Mouse (Mus musculus) adrenal gland, adult (tissue): ENCODE data around the gene Rbp2.

ENCODE experiments used
- DNase-seq, 2 experiments: peaks; one replicate each; pipeline ENCODE4 v3.0.0; 2022 to 2023; ENCODE audit warnings: low spot score in 1 of 2; ENCODE audit not compliant: inconsistent age in 2 of 2

Gene Rbp2

DNA sequence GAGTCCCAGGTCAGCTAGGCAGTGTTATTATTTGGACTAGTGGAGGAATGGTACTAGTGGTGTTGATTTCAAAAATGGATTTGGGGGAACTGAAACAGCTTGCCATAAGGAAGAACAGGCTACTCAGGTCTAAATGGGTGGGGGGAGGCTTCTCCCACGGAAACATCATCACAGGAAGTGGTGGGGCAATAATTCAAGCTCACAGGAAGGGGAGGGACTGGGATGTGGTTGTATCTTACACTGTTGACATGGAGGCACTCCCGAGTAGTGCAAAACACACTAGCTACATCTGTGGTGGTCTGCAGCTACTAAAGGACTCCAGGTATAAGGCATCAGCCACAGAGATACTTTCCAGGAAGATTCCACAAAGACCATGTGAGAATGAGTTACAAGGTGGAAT is 38.0 kb downstream of the Rbp2 start:
- no peak for DNase-seq

DNA sequence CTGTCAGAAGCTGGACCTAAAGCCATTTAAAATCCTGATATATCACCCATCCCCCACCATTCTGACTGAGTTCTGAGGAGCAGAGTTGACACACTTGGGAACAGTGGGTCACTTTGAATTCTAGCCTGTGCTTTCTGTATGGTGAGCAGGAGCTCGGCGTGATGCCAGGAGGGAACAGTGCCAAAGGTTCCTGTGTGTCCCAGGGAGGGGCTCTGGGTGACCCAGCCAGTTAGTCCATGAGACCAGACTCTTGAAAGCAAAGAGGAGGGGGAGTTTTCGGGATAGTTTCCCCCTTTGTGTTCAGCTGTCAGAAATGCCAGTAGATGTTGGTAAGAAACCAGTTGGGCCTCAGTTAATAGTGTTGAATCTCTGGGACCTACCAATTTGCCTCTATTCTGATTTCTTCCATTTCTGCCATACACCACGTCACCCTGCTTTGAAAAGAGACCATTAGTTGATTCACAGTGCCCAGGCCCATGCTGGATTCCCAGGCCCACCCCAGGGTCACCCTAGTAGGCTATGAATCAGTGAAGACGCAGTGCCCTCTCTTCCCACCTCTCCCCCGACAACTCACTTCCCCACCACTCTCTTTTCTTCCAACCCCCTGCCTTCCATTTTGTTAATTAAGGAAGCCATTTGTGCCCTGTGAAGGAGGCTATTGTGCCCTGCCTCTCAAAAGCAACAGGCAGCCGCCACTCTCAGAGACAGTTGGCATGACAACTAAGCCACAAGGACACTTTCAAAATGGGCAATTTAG is 39.0 kb downstream of the Rbp2 start:
- peak; percentile 21 to 30 for DNase-seq

DNA sequence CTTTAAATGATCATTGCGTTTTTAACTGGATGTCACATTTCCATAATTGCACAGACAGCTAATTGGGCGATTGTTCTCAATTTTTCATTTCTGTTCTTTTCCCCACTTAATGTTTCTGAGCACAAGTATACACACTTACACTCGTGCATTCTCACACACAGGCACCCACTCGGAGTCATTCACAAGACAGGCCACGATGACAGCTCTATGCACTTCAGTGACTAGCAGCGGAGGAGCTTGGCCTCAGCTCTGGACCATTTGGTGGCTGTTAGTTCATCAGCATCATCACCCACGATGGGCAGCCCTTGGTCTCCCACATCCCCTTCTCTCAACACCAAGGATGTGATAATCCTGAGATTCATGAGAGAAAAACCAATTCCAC is 39.6 kb downstream of the Rbp2 start:
- DNase-seq = peak in 1 of 2 experiments; percentile 22

DNA sequence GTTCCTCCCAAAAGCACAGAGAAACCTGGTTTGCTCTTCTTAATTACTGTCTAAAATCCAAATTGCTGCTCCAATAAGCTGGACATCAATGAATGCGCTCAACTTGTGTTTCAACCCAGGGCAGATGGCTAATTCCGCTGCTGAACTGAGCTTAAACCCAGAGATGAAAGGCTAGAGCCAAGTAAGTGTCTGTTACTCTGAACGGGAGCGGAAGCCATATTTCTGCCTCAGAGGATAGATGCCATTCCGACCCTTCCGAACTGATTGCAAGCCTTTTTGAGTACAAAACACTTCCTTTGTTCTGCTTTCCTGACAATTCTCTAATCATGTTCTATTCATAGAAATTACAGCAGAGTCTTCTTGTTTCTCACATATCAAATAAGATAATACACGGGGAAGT is 41.3 kb downstream of the Rbp2 start:
- peak in 1 of 2 experiments; percentile 34 for DNase-seq

DNA sequence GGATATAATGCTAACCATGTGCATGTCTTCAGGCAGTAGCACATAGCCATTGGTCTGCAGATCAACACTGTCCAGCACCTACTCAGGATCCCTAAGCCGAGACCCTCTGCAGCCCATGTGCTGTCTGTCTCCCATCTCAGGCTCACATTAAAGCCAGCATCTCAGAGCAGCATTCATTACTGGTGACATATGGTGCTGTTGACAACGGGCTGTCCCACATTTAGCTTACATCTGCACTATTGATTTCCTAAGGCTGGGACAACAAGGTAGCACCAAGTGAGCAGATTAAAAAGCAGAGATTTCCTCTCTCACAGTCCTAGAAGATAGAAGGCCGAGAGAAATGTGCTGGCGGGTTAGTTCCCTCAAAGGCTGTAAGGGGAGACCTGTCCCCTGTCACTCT is 43.9 kb downstream of the Rbp2 start:
- no peak for DNase-seq

DNA sequence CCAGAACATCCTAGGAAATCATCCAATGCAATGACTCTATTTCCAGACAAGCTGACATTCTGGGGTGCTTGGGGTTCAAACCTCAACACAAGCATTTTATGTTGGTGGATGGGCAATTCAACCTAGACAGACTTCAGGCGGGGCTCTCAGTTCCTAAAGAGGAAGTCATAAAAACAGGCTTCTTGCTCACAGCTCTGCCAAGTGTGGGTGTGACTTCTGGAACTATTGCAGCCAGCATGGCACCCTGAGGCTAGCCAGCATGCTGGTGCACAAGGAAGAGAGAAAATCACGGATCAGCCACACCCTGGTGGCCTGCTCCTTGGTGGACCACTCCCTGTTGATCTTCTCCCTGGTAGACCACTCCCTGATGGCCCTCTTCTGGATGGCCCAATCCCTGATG is 45.1 kb downstream of the Rbp2 start:
- DNase-seq = no peak

DNA sequence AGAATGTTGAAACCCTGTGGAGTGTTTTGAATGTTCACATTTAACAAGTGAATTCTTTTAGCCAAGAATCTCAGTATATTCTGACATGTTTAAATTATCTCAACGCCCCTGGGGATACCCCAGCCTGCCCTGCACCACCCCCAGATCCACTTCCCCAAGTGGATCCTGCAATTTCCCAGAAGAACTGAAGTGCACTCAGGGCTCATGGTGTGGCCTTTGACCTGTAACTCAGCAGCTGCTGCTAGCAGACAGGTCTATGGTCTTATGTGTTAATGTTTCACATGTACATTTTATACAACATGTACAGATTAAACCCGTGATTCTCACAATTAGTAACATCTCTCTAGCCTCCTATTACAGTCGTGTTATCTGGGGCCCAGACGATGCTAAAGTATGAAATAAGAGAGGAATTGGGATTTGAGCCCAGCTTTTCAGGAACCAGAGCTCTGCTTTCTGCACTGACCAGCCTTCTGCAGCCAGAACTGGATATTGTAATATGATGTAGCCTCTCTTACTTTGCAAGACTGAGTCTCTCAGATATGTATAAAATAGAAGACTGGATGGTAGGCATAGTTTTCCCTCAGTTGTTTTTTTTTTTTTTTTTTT is 48.9 kb downstream of the Rbp2 start:
- DNase-seq = no peak

DNA sequence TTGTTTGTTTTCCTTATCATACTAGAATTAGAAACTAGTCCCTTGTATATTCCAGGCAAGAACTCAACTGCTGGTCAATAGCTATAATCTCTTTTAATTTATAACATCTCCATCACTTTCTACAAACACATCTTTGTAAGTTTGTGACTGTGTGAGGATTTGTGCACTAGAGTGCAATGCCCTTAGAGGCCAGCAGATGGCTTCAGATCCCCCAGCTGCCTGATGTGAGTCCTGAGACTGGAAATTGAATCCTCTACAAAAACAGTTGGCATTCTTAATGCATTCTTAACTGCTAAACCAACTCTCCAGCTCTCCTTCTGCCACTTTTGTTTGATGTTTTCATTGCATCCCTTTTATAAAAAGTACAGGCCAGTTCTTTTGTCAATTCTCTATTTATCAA is 49.8 kb downstream of the Rbp2 start:
- no peak for DNase-seq

DNA sequence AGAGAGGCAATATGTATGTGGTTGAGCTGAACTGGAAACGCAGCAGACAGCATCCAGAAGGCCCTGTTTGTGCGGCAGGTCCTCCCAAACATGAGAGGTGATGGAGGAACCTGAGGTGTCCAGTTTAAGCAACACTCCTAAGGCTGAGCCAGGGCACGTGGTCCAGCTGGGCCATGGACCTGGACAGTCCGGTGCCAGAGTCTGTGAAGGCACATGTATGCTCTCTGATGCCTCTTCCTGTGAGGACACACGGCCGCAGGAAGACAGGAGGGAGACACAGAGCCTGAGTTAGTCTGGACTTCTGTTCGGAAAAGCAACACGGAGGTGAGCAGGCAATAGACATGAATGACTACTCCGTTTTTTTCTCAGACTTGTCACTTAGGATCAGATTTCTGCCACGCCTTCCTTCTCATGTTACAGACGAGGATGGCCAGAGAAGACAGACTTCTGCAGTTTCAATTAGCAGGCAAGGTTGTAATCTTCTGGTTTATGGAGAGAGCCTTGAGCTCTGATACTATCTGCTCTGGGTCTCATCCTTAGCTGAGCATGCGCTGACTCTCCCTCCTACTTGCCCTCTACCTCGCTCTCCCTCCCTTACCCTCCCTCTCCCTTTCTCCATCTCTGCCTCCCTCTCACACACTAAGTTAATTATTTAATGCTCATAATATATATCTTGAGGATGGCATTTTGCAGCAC is 52.2 kb downstream of the Rbp2 start:
- DNase-seq = no peak

DNA sequence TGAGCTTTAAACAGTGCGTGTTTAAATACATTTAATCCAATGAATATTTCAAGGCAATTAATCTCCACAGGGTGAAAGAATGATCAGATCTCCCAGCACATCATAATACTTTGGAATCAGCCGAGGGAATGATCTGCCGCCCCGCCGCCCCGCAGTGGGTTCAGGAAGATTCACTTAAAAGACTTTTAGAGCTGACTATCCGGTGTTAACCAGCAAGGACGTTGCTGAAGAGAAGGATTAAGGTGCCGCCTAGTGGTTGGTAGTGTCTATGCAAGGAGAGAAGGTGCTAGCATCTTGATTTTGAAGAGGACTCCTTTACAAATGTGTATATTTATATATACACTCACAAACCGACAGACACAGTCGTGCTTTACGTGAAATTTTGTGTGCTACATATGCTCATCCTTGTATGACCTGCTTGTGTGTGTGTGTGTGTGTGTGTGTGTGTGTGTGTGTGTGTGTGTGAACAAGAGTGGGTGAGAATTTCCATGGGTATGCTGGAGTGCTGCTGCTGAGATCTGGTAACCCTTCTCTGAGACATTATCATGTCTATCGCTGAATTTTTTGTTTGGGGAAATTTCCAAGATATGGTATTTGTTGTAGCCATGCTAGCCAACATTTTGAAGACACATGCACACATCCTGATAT is 52.9 kb downstream of the Rbp2 start:
- peak; percentile 58 to 89 for DNase-seq

DNA sequence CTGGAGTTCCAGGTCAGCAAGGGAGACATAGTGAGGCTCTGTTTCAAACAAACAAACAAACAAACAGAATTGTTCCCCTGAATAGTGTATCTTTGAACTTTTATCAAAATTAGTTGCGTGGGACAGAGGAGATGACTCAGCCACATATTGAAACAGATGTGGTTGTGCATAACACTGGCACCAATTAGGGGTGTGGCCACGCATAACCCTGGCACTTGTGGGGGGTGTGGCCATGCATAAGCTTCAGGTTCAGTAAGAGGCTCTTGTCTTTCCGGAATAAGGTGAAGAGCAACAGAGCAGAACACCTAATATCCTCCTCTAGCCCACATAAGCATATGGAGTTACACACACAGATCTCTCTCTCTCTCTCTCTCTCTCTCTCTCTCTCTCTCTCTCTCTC is 58.1 kb downstream of the Rbp2 start:
- DNase-seq = no peak
